In genomic region chr10:127293590-127294113, GRCm38 (mm10) we compare ENCODE assay signal across 16 mouse cellular contexts. TPM values are rescaled to one million over a fixed set of nuclear protein-coding genes. Genes with fewer than 3 reads are reported as not detected.
DNase-seq lines count a peak whose midpoint lies in the region; ATAC-seq and TF ChIP-seq lines count a peak whose summit lies in the region.
"Had no signal": no experiment of that assay in that cellular context is flagged by ENCODE, and none has a peak within 500 bp of the region (broad histone marks: within the 10 kb centered on the region; RNA-seq: fewer than 3 reads in every experiment).

No protein-coding gene starts in this region.

- peaks cover 56% of the 10 kb centered on the region for H3K36me3 ChIP-seq in heart, embryonic 10.5 days
- peaks cover 45% of the 10 kb centered on the region for H3K36me3 ChIP-seq in liver, embryonic 11.5 days (ENCODE audit: control insufficient read depth, insufficient read depth, low read length)
- H3K36me3 ChIP-seq in myocyte (ENCODE audit: control insufficient read depth, insufficient read depth), result peaks cover 66% of the 10 kb centered on the region
- peaks cover 52% of the 10 kb centered on the region for H3K36me3 ChIP-seq in midbrain, embryonic 14.5 days (ENCODE audit: control insufficient read depth, insufficient read depth, low read length)
- H3K36me3 ChIP-seq in forebrain, embryonic 16.5 days (ENCODE audit: control insufficient read depth, insufficient read depth), result peaks cover 16% of the 10 kb centered on the region

- H3K79me2 ChIP-seq in myocyte (ENCODE audit: control insufficient read depth, insufficient read depth), result peaks cover 44% of the 10 kb centered on the region

- TF ChIP-seq POLR2A in embryonic fibroblast, embryonic 13.5 days (IDR thresholded peaks at IDR 0.05; ENCODE audit: low read depth, low read length), result no peak; the same call in 1 of the 2 replicates
- peak; percentile 23 for TF ChIP-seq POLR2A in myocyte (IDR thresholded peaks at IDR 0.05; ENCODE audit: insufficient read length, low read depth)

- WGBS in heart, embryonic 10.5 days, result 85% methylated on average over 3 of the region's 3 CpGs
- 90% methylated on average over 3 of the region's 3 CpGs for whole genome bisulfite sequencing in liver, embryonic 11.5 days
- 89% methylated on average over 3 of the region's 3 CpGs for WGBS in midbrain, embryonic 14.5 days
- WGBS in forebrain, embryonic 16.5 days, result 85% methylated on average over 3 of the region's 3 CpGs

- no peak for DNase-seq in heart, embryonic 10.5 days (ENCODE audit: low spot score)
- DNase-seq in heart, adult 9 months (ENCODE audit: low spot score in 2 of 2), result no peak
- no peak for DNase-seq in liver, embryonic 11.5 days (ENCODE audit: low spot score)
- no peak for DNase-seq in liver
- DNase-seq in midbrain, embryonic 14.5 days, result no peak
- DNase-seq: cerebellum, adult 8-10 months; gastrocnemius, postnatal 36 days; right cerebral cortex, postnatal 14 days had no signal

- H3K9me3 ChIP-seq in heart, embryonic 10.5 days, result no peaks in the 10 kb centered on the region
- no peaks in the 10 kb centered on the region for H3K9me3 ChIP-seq in liver, embryonic 11.5 days (ENCODE audit: control insufficient read depth, low read length)
- H3K9me3 ChIP-seq in midbrain, embryonic 14.5 days (ENCODE audit: control insufficient read depth, low read length), result no peaks in the 10 kb centered on the region
- no peaks in the 10 kb centered on the region for H3K9me3 ChIP-seq in forebrain, embryonic 16.5 days (ENCODE audit: control insufficient read depth, low read length)
- H3K9me3 ChIP-seq: embryonic facial prominence, embryonic 12.5 days; forebrain, embryonic 10.5 days had no signal

- H3K4me3 ChIP-seq in heart, embryonic 10.5 days, result 0 out of 2 replicates have a peak overlapping the region, but pooled peaks have one; percentile 22
- no peak overlapping the region; the same call in 1 of the 2 replicates for H3K4me3 ChIP-seq in liver, embryonic 11.5 days (ENCODE audit: low read depth, low read length)
- H3K4me3 ChIP-seq in embryonic fibroblast, embryonic 13.5 days (ENCODE audit: insufficient read depth, low read length), result peak overlapping the region; percentile 80
- peak overlapping the region; percentile 100 for H3K4me3 ChIP-seq in myocyte
- no peak overlapping the region for H3K4me3 ChIP-seq in midbrain, embryonic 14.5 days (replicated peaks; ENCODE audit: low read depth, low read length)
- no peak overlapping the region for H3K4me3 ChIP-seq in forebrain, embryonic 16.5 days (replicated peaks; ENCODE audit: low read length)
- H3K4me3 ChIP-seq: embryonic facial prominence, embryonic 12.5 days; forebrain, embryonic 10.5 days had no signal

- 0 out of 2 replicates have a peak overlapping the region, but pooled peaks have one; percentile 36 for H3K27ac ChIP-seq in heart, embryonic 10.5 days
- H3K27ac ChIP-seq in liver, embryonic 11.5 days (ENCODE audit: low read depth, low read length), result peak overlapping the region; percentile 99; the same call in 1 of the 2 replicates
- H3K27ac ChIP-seq in embryonic fibroblast, embryonic 13.5 days (ENCODE audit: insufficient read depth, low read length), result no peak overlapping the region
- H3K27ac ChIP-seq in midbrain, embryonic 14.5 days (replicated peaks; ENCODE audit: low read depth, low read length), result no peak overlapping the region
- H3K27ac ChIP-seq in forebrain, embryonic 16.5 days (ENCODE audit: low read length), result no peak overlapping the region
- H3K27ac ChIP-seq: embryonic facial prominence, embryonic 12.5 days; forebrain, embryonic 10.5 days had no signal

- H3K27me3 ChIP-seq in heart, embryonic 10.5 days (ENCODE audit: insufficient read depth, poor library complexity, severe bottlenecking), result no peaks in the 10 kb centered on the region
- no peaks in the 10 kb centered on the region for H3K27me3 ChIP-seq in liver, embryonic 11.5 days (replicated peaks; ENCODE audit: control insufficient read depth, insufficient read depth, low read length)
- H3K27me3 ChIP-seq in myocyte (ENCODE audit: control insufficient read depth, insufficient read depth, insufficient read length), result no peaks in the 10 kb centered on the region
- H3K27me3 ChIP-seq in midbrain, embryonic 14.5 days (ENCODE audit: control insufficient read depth, insufficient read depth, low read length), result no peaks in the 10 kb centered on the region
- no peaks in the 10 kb centered on the region for H3K27me3 ChIP-seq in forebrain, embryonic 16.5 days (replicated peaks; ENCODE audit: control insufficient read depth, insufficient read depth, low read length)
- H3K27me3 ChIP-seq: embryonic facial prominence, embryonic 12.5 days; Patski had no signal

- H3ac ChIP-seq in myocyte (ENCODE audit: control insufficient read depth, insufficient read length), result no peak overlapping the region

- no peak overlapping the region for H3K9ac ChIP-seq in liver, embryonic 11.5 days (ENCODE audit: low read depth, low read length)
- no peak overlapping the region for H3K9ac ChIP-seq in midbrain, embryonic 14.5 days (replicated peaks; ENCODE audit: low read length)
- H3K9ac ChIP-seq in forebrain, embryonic 16.5 days (replicated peaks; ENCODE audit: low read depth, low read length), result no peak overlapping the region

- no peak for TF ChIP-seq CTCF in embryonic fibroblast, embryonic 13.5 days (IDR thresholded peaks at IDR 0.05; ENCODE audit: borderline replicate concordance, insufficient read depth, low read length)

- peaks cover 53% of the 10 kb centered on the region for H3K4me1 ChIP-seq in heart, embryonic 10.5 days
- peaks cover 28% of the 10 kb centered on the region for H3K4me1 ChIP-seq in liver, embryonic 11.5 days (replicated peaks; ENCODE audit: control insufficient read depth, insufficient read depth, low read length)
- peaks cover 5% of the 10 kb centered on the region; the same call in 1 of the 2 replicates for H3K4me1 ChIP-seq in embryonic fibroblast, embryonic 13.5 days (ENCODE audit: control insufficient read depth, insufficient read depth, low read length)
- peaks cover 20% of the 10 kb centered on the region for H3K4me1 ChIP-seq in midbrain, embryonic 14.5 days (ENCODE audit: control insufficient read depth, insufficient read depth, low read length)
- peaks cover 25% of the 10 kb centered on the region for H3K4me1 ChIP-seq in forebrain, embryonic 16.5 days (replicated peaks; ENCODE audit: control insufficient read depth, insufficient read depth, low read length)

- no peak for ATAC-seq in liver, embryonic 11.5 days (replicated peaks; ENCODE audit: low FRiP score)
- no peak for ATAC-seq in midbrain, embryonic 14.5 days (ENCODE audit: low FRiP score, low TSS enrichment)
- no peak for ATAC-seq in forebrain, embryonic 16.5 days
- ATAC-seq: activated CD4-positive, CD25-positive, alpha-beta regulatory T cell, adult 4 months; Patski had no signal

- no peak overlapping the region; the same call in 1 of the 2 replicates for H3K4me2 ChIP-seq in liver, embryonic 11.5 days
- peak overlapping the region; percentile 94 for H3K4me2 ChIP-seq in myocyte (ENCODE audit: low read depth)
- no peak overlapping the region for H3K4me2 ChIP-seq in midbrain, embryonic 14.5 days (ENCODE audit: low read length)
- H3K4me2 ChIP-seq in forebrain, embryonic 16.5 days (ENCODE audit: low read length), result no peak overlapping the region
- H3K4me2 ChIP-seq: embryonic facial prominence, embryonic 12.5 days; midbrain, embryonic 11.5 days had no signal

RNA-seq across cellular contexts. Expression of gene Mbd6, which starts 4.8 kb away (rescaled TPM):
- polyA plus RNA-seq in heart, embryonic 10.5 days (2016; fragmentation: Nextera tagmentation; extraction: Ambion mirVana), result 11.3 and 16.9 TPM in 2 replicates
- 14.2 and 19.0 TPM in 2 replicates for polyA plus RNA-seq in liver, embryonic 11.5 days (2014; fragmentation: Nextera tagmentation; extraction: Ambion mirVana)
- 26.4 and 27.2 TPM in 2 replicates for polyA plus RNA-seq in embryonic fibroblast, embryonic 13.5 days (2011; ENCODE audit: insufficient read length, low read depth, missing spikeins)
- polyA plus RNA-seq in myocyte (2012; fragmentation: generic; extraction: Trizol), result 24.7 TPM
- polyA plus RNA-seq in midbrain, embryonic 14.5 days (2014; fragmentation: Nextera tagmentation; extraction: Ambion mirVana), result 17.4 and 18.0 TPM in 2 replicates
- 10.2 and 15.3 TPM in 2 replicates for polyA plus RNA-seq in forebrain, embryonic 16.5 days (2015; fragmentation: Nextera tagmentation; extraction: Ambion mirVana)

RNA-seq across cellular contexts. Expression of gene Mars, which starts 17.9 kb away (rescaled TPM):
- 119 and 140 TPM in 2 replicates for polyA plus RNA-seq in heart, embryonic 10.5 days (2016; fragmentation: Nextera tagmentation; extraction: Ambion mirVana)
- 249 and 257 TPM in 2 replicates for polyA plus RNA-seq in liver, embryonic 11.5 days (2014; fragmentation: Nextera tagmentation; extraction: Ambion mirVana)
- 105 and 110 TPM in 2 replicates for polyA plus RNA-seq in embryonic fibroblast, embryonic 13.5 days (2011; ENCODE audit: insufficient read length, low read depth, missing spikeins)
- 280 TPM for polyA plus RNA-seq in myocyte (2012; fragmentation: generic; extraction: Trizol)
- 109 and 122 TPM in 2 replicates for polyA plus RNA-seq in midbrain, embryonic 14.5 days (2014; fragmentation: Nextera tagmentation; extraction: Ambion mirVana)
- 127 and 135 TPM in 2 replicates for polyA plus RNA-seq in forebrain, embryonic 16.5 days (2015; fragmentation: Nextera tagmentation; extraction: Ambion mirVana)

RNA-seq across cellular contexts. Expression of gene Dctn2, which starts 27.5 kb away (rescaled TPM):
- polyA plus RNA-seq in heart, embryonic 10.5 days (2016; fragmentation: Nextera tagmentation; extraction: Ambion mirVana), result 155 and 167 TPM in 2 replicates
- 135 TPM in 2 replicates for polyA plus RNA-seq in liver, embryonic 11.5 days (2014; fragmentation: Nextera tagmentation; extraction: Ambion mirVana)
- 149 and 162 TPM in 2 replicates for polyA plus RNA-seq in embryonic fibroblast, embryonic 13.5 days (2011; ENCODE audit: insufficient read length, low read depth, missing spikeins)
- polyA plus RNA-seq in myocyte (2012; fragmentation: generic; extraction: Trizol), result 250 TPM
- 295 and 323 TPM in 2 replicates for polyA plus RNA-seq in midbrain, embryonic 14.5 days (2014; fragmentation: Nextera tagmentation; extraction: Ambion mirVana)
- polyA plus RNA-seq in forebrain, embryonic 16.5 days (2015; fragmentation: Nextera tagmentation; extraction: Ambion mirVana), result 319 and 342 TPM in 2 replicates

RNA-seq across cellular contexts. Expression of gene Arhgap9, which starts 28.1 kb away (rescaled TPM):
- 0.87 and 3.1 TPM in 2 replicates for polyA plus RNA-seq in heart, embryonic 10.5 days (2016; fragmentation: Nextera tagmentation; extraction: Ambion mirVana)
- 22.0 and 24.4 TPM in 2 replicates for polyA plus RNA-seq in liver, embryonic 11.5 days (2014; fragmentation: Nextera tagmentation; extraction: Ambion mirVana)
- 0.18 TPM in 1 of 2 replicates, not detected in the other for polyA plus RNA-seq in embryonic fibroblast, embryonic 13.5 days (2011; ENCODE audit: insufficient read length, low read depth, missing spikeins)
- polyA plus RNA-seq in myocyte (2012; fragmentation: generic; extraction: Trizol), result 0.77 TPM
- 0.18 and 1.1 TPM in 2 replicates for polyA plus RNA-seq in midbrain, embryonic 14.5 days (2014; fragmentation: Nextera tagmentation; extraction: Ambion mirVana)
- 0.49 and 1.2 TPM in 2 replicates for polyA plus RNA-seq in forebrain, embryonic 16.5 days (2015; fragmentation: Nextera tagmentation; extraction: Ambion mirVana)
- polyA plus RNA-seq: Patski had no signal

RNA-seq across cellular contexts. Expression of gene Kif5a, which starts 30.5 kb away (rescaled TPM):
- polyA plus RNA-seq in heart, embryonic 10.5 days (2016; fragmentation: Nextera tagmentation; extraction: Ambion mirVana), result 0.41 and 1.4 TPM in 2 replicates
- 1.3 and 1.4 TPM in 2 replicates for polyA plus RNA-seq in liver, embryonic 11.5 days (2014; fragmentation: Nextera tagmentation; extraction: Ambion mirVana)
- 0.80 and 1.6 TPM in 2 replicates for polyA plus RNA-seq in embryonic fibroblast, embryonic 13.5 days (2011; ENCODE audit: insufficient read length, low read depth, missing spikeins)
- 0.14 TPM for polyA plus RNA-seq in myocyte (2012; fragmentation: generic; extraction: Trizol)
- 75.3 and 94.7 TPM in 2 replicates for polyA plus RNA-seq in midbrain, embryonic 14.5 days (2014; fragmentation: Nextera tagmentation; extraction: Ambion mirVana)
- polyA plus RNA-seq in forebrain, embryonic 16.5 days (2015; fragmentation: Nextera tagmentation; extraction: Ambion mirVana), result 98.9 and 106 TPM in 2 replicates

Comparison
In these comparisons a context has a peak if more than half of its experiments do, and no peak if none do; other contexts are left out.
1. H3K27ac ChIP-seq: peak in heart, embryonic 10.5 days (single experiment) and liver, embryonic 11.5 days (single experiment); none in embryonic fibroblast, embryonic 13.5 days (single experiment), midbrain, embryonic 14.5 days (single experiment) and forebrain, embryonic 16.5 days (single experiment).
2. H3K4me3 ChIP-seq: peak in heart, embryonic 10.5 days (single experiment), embryonic fibroblast, embryonic 13.5 days (single experiment) and myocyte (single experiment); none in liver, embryonic 11.5 days (single experiment), midbrain, embryonic 14.5 days (single experiment) and forebrain, embryonic 16.5 days (single experiment).